Mouse (Mus musculus) limb, embryonic 11.5 days (tissue): Measurements from ENCODE around the gene Fat3. TPM values are rescaled to one million over a fixed set of nuclear protein-coding genes. Genes with fewer than 3 reads are reported as not detected.

ENCODE experiments used
- ATAC-seq: fragments of 200-750 bp; cut with Nextera tagmentation; 2 replicates; pipeline ENCODE4 v1.8.0; 2017; ENCODE audit warnings: low read depth; ENCODE audit not compliant: insufficient number of reproducible peaks, low FRiP score, low TSS enrichment
- DNase-seq: peaks from one replicate; pipeline ENCODE4 v3.0.0-alpha.2; 2015; ENCODE audit warnings: low spot score
- H3K27ac ChIP-seq: fragments of 300-500 bp; sonication (generic); replicated peaks from 2 replicates; pipeline ENCODE4 v1.5.1; 2014; ENCODE audit warnings: low read depth, mild to moderate bottlenecking, low read length
- H3K27me3 ChIP-seq: fragments of 300-500 bp; sonication (generic); 2 replicates; pipeline ENCODE4 v1.6.1; 2014; ENCODE audit warnings: mild to moderate bottlenecking, low read length, mixed read lengths; ENCODE audit not compliant: control insufficient read depth, insufficient read depth
- H3K36me3 ChIP-seq: fragments of 300-500 bp; sonication (generic); 2 replicates; pipeline ENCODE4 v1.6.1; 2014; ENCODE audit warnings: mild to moderate bottlenecking, low read length, moderate library complexity, mixed read lengths; ENCODE audit not compliant: control insufficient read depth, insufficient read depth
- H3K4me1 ChIP-seq: fragments of 300-500 bp; sonication (generic); 2 replicates; pipeline ENCODE4 v1.6.1; 2014; ENCODE audit warnings: low read length, mixed read lengths; ENCODE audit not compliant: control insufficient read depth, insufficient read depth
- H3K4me2 ChIP-seq: fragments of 300-500 bp; sonication (generic); 2 replicates; pipeline ENCODE4 v1.6.1; 2014; ENCODE audit warnings: low read depth, mild to moderate bottlenecking, moderate library complexity; ENCODE audit not compliant: severe bottlenecking
- H3K4me3 ChIP-seq: fragments of 300-500 bp; sonication (generic); 2 replicates; pipeline ENCODE4 v1.5.1; 2014; ENCODE audit warnings: low read depth, low read length
- H3K9ac ChIP-seq: fragments of 300-500 bp; sonication (generic); 2 replicates; pipeline ENCODE4 v1.6.1; 2014; ENCODE audit warnings: mild to moderate bottlenecking, low read length
- H3K9me3 ChIP-seq: fragments of 300-500 bp; sonication (generic); 2 replicates; pipeline ENCODE4 v1.6.1; 2016; ENCODE audit warnings: low read length; ENCODE audit not compliant: control insufficient read depth
- WGBS: fragments of 180-500 bp; shearing (Covaris S2); extraction: QIAGEN DNeasy Blood & Tissue Kit; methylation state at CpG from one replicate; pipeline ENCODE4 v1.1.7; 2014; 5-methylcytosine and 5-hydroxymethylcytosine counted together
- polyA plus RNA-seq: library from polyadenylated mRNA; unstranded; fragments of >200 nt; fragmentation: Nextera tagmentation; extraction: Ambion mirVana; gene quantifications from 2 replicates; pipeline ENCODE4 v1.2.1, GENCODE M21; 2014

The Fat3 gene
- polyA plus RNA-seq, 1 experiment from 2014 or later = 3.4 TPM

DNA sequence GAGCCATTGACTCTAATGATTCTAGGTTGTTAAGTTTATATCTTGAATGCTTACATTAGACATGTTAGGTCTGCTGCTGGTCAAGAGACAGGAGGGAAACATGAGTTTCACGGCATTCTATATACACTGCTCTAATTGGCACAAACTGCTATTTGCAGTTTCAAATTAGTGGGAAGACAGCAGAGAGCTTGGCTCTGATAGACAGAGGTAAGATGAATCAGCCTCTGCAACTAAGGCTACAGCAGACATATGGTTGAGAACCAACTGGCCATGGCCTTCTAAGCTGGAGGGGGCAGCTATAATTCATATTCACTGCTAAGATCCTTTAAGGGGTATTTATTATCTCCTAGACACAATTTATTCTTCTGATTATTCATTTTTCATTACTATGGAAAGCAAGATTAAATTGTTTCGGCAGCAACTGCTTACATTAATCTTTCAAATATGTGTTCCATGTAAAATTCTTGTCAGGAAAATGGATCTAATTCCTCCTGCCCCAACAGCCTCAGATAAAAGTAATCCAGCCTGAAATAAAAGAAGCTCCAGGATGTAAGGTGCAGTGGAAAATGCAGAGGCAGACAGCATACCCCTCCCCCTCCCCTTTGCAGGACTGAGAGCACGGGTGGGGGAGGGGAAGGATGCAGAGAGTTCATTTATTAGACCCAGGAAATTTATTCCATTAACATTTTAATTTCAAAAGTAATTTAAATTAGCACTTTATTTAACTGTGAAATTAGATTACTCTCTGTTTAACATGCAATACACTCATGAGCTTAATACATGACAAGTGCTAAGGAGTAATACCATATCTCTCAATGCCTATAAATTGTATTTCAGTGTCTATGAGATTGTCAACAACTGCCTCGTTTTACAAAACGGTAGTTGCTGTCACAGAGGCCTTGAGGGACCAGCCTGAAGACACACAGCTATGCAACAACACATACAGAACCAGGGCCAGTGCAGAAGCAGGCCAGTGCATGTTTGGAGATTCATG lies 189.9 kb downstream of the Fat3 start:
- H3K36me3 ChIP-seq = no peaks in the 10 kb centered on the region
- no peak overlapping the region for H3K4me3 ChIP-seq
- DNase-seq (no peak), ATAC-seq (no peak)
- 0 out of 2 replicates have a peak, but pooled peaks cover 8% of the 10 kb centered on the region for H3K4me1 ChIP-seq
- no peak overlapping the region for H3K9ac ChIP-seq
- H3K4me2 ChIP-seq = no peak overlapping the region
- no peak overlapping the region for H3K27ac ChIP-seq
- H3K9me3 ChIP-seq = no peaks in the 10 kb centered on the region
- H3K27me3 ChIP-seq = no peaks in the 10 kb centered on the region
- WGBS = 49% methylated on average over 5 of the region's 5 CpGs

GRCm38 (mm10) chr9:16310305-16310704 lies 190.8 kb downstream of the Fat3 start:
- Histone ChIP-seq H3K4me3 (no peak overlapping the region), H3K4me2 (no peak overlapping the region), H3K9me3 (no peaks in the 10 kb centered on the region)

GRCm38 (mm10) chr9:16307789-16308188 lies 193.3 kb downstream of the Fat3 start:
- Histone ChIP-seq H3K4me3 (no peak overlapping the region), H3K4me1 (0 out of 2 replicates have a peak, but pooled peaks cover 2% of the 10 kb centered on the region), H3K9ac (no peak overlapping the region), H3K9me3 (no peaks in the 10 kb centered on the region), H3K27me3 (no peaks in the 10 kb centered on the region), H3K4me2 (no peak overlapping the region; the same call in 1 of the 2 replicates), H3K36me3 (no peaks in the 10 kb centered on the region), H3K27ac (no peak overlapping the region)
- DNase-seq = no peak
- WGBS = 95% methylated on average over 1 of the region's 1 CpGs
- no peak for ATAC-seq

More at GRCm38 (mm10) chr9:16310305-16310704, 190.8 kb downstream of the Fat3 start:
- 0 out of 2 replicates have a peak, but pooled peaks cover 8% of the 10 kb centered on the region for H3K4me1 ChIP-seq
- H3K27ac ChIP-seq = no peak overlapping the region
- DNase-seq (no peak), ATAC-seq (no peak)
- no peaks in the 10 kb centered on the region for H3K36me3 ChIP-seq
- no peak overlapping the region for H3K9ac ChIP-seq
- 85% methylated on average over 4 of the region's 4 CpGs for WGBS
- H3K27me3 ChIP-seq = no peaks in the 10 kb centered on the region

DNA sequence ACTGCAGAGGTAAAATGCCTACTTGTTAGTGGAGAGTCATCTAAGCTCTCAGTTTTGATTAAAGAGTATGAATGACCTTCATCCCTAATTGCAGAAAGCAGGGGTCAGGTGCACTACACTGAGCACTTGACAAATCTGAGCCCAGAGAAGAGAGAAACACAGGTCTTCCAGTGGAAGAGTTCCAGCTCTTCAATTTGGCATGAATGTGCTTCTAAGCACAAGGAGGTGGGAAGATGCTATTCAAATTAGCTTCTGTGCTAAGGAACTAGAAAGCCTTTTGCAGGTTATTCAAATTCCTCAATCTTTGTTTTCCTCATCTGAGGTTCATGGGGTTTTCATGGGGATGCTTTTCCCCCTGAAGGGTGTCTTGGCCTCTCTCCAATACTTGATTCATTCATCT lies 194.9 kb downstream of the Fat3 start:
- Histone ChIP-seq H3K9me3 (no peaks in the 10 kb centered on the region), H3K4me1 (0 out of 2 replicates have a peak, but pooled peaks cover 4% of the 10 kb centered on the region), H3K27me3 (no peaks in the 10 kb centered on the region), H3K4me2 (no peak overlapping the region), H3K36me3 (no peaks in the 10 kb centered on the region), H3K9ac (no peak overlapping the region), H3K27ac (no peak overlapping the region), H3K4me3 (no peak overlapping the region)
- ATAC-seq = no peak
- DNase-seq = no peak

DNA sequence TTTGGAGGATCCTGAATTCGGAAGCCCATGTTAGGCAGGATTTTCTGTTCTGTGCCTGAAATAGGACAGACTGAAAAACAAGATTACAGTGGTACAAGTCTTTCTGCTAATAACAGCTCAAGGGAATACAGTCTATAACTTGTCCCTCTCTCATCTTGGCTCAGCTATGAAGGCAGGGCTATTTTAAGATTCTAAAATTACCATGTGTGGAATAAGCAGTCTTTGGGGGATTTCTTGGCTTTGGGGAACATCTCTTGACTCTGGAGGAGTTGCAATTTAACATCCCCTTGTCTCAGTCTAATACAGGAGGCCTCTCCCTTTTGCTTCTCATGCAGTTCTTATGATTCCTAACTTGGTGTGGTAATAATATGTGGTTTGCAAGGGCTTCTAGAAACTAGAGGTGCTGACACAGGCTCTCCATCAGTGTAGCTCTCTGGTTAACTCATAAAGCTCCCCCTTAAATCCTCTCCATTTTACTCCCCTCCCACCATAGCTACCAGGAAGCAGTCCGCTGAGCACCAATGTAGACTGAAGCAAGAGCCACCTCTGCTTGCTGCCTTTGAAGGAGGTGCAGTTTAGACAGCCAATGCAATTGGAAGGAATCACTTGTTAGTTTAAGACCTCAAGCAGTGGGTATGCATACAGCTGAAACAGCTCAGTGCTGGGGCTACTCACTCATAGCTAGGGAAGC lies 195.5 kb downstream of the Fat3 start:
- DNase-seq (no peak), ATAC-seq (no peak)
- no peaks in the 10 kb centered on the region for H3K36me3 ChIP-seq
- WGBS = 92% methylated on average over 2 of the region's 2 CpGs
- H3K27me3 ChIP-seq = no peaks in the 10 kb centered on the region
- no peak overlapping the region for H3K9ac ChIP-seq
- H3K27ac ChIP-seq = no peak overlapping the region
- no peak overlapping the region for H3K4me2 ChIP-seq
- H3K4me3 ChIP-seq = no peak overlapping the region
- H3K4me1 ChIP-seq = 0 out of 2 replicates have a peak, but pooled peaks cover 2% of the 10 kb centered on the region
- no peaks in the 10 kb centered on the region for H3K9me3 ChIP-seq

DNA sequence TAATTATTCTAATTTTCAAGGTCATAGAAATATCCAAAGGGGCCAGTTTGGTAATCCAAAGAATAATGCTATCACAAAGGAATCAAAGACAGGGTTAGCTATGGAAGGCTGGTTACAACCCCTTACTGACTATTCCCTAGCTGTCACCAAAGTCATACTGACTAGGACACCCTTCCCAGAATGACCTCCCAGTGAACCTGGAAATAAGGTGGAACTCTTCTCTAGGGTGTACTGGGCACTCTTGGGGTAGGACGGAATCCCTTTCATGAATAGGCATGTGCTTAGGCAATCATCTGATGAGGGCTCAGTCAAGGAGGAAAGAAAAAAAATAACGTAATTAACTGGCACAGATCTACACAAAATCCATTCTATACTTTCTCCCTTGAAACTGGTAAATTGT lies 196.1 kb downstream of the Fat3 start:
- H3K4me1 ChIP-seq = 0 out of 2 replicates have a peak, but pooled peaks cover 2% of the 10 kb centered on the region
- no peak for DNase-seq
- 83% methylated on average over 2 of the region's 2 CpGs for WGBS
- H3K4me2 ChIP-seq = no peak overlapping the region
- H3K9me3 ChIP-seq = no peaks in the 10 kb centered on the region
- H3K4me3 ChIP-seq = no peak overlapping the region
- ATAC-seq = no peak
- H3K9ac ChIP-seq = no peak overlapping the region
- H3K27me3 ChIP-seq = no peaks in the 10 kb centered on the region
- H3K27ac ChIP-seq = no peak overlapping the region
- H3K36me3 ChIP-seq = no peaks in the 10 kb centered on the region

DNA sequence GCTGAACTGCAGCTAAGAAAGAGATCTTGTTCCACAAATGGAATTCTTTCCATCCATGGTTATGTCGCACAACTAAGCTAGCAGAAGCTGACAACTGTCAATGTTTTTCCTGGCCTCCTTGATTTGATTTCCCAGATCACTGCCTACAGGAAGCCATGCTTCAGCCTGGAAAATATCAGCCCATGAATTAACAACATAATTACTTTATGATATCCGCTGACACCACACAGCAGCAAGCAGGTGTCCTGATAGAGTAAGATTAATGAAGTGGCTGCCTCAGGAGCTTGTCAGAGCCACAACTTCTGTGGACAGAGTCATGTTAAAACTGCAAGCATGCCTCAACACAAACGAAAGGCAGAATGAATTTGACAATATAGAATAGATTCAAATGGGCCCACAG lies 198.6 kb downstream of the Fat3 start:
- no peak overlapping the region for H3K4me3 ChIP-seq
- H3K9me3 ChIP-seq = no peaks in the 10 kb centered on the region
- no peak overlapping the region for H3K27ac ChIP-seq
- 0 out of 2 replicates have a peak, but pooled peaks cover 2% of the 10 kb centered on the region for H3K4me1 ChIP-seq
- H3K4me2 ChIP-seq = no peak overlapping the region
- no peaks in the 10 kb centered on the region for H3K27me3 ChIP-seq
- no peak for ATAC-seq
- H3K9ac ChIP-seq = no peak overlapping the region
- no peaks in the 10 kb centered on the region for H3K36me3 ChIP-seq
- no peak for DNase-seq
- WGBS = 30% methylated on average over 3 of the region's 3 CpGs

- Histone ChIP-seq H3K27ac (no peak overlapping the region), H3K27me3 (no peaks in the 10 kb centered on the region), H3K4me2 (no peak overlapping the region), H3K9me3 (no peaks in the 10 kb centered on the region), H3K36me3 (no peaks in the 10 kb centered on the region), H3K4me1 (0 out of 2 replicates have a peak, but pooled peaks cover 2% of the 10 kb centered on the region), H3K4me3 (no peak overlapping the region), H3K9ac (no peak overlapping the region)
- no peak for DNase-seq
- no peak for ATAC-seq
- 50% methylated on average over 3 of the region's 3 CpGs for whole genome bisulfite sequencing
These were observed 203.2 kb downstream of the Fat3 start for GRCm38 (mm10) chr9:16297935-16298334.
